Mouse (Mus musculus) thymus, postnatal 25 days (tissue): ENCODE results near the gene Sp7.

ENCODE experiments used
- DNase-seq: peaks from one replicate; pipeline ENCODE4 v3.0.0; 2022

The Sp7 gene

DNA sequence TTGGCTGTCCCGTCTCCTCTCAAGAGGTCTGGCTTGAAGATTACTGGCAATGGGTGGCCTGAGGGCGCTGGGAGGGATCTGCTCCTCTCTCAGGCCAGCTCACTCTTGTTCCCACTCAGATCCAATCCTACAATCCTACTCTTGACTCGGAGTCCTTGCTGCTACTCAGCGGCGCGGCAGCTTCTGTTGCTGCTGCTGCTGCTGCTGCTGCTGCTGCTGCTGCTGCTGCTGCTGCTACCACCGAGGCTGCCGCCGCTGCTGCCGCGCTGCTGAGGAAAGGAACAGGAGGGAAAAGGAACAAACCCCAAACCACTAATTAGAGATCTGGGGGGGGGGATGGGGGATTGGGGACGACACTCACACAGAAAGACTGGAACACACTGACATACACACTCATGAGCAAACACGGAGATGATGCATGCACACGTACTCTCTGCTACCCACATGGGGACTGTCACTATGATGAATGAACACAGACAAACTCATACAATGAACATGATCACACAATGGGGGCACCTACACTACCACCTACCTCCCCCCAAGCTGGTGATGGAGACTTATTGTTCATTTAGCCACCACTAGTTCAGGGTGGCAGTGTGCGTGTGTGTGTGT lies at the start of gene Sp7:
TSS of gene Sp7 (minus strand) at position 450 of the 612 bp plus-strand sequence.
- DNase-seq = no peak

DNA sequence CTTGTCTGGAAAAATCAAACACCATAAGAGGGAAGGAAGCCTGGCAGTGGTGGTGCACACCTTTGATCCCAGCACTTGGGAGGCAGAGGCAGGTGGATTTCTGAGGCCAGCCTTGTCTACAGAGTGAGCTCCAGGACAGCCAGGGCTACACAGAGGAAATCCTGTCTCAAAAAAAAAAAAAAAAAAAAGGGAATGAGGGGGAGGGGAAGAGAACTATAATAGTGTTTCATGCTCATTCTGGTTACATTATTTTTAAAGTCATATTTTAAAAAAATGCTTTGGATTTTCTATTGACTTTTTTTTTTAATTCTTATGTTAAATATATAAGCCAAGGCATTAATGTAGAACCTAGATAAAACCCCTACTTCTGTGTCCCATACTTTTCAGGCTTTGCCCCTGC lies 46.7 kb upstream of the Sp7 start:
- no peak for DNase-seq

DNA sequence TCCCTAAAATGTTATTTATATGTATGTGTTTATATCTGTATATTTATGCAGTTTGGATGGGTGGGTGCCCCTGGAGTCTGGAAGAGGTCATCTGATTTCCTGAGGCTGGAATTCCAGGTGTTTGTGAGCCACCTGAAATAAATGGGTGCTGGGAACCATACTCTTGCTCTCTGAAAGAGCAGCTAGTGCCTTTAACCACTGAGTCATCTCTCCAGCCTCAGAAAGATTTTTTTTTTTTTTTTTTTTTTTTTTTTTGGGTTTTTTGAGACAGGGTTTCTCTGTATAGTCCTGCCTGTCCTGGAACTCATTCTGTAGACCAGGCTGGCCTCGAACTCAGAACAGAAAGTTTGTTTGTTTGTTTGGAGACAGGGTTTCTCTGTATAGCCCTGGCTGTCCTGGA lies 44.1 kb upstream of the Sp7 start:
- DNase-seq = no peak

DNA sequence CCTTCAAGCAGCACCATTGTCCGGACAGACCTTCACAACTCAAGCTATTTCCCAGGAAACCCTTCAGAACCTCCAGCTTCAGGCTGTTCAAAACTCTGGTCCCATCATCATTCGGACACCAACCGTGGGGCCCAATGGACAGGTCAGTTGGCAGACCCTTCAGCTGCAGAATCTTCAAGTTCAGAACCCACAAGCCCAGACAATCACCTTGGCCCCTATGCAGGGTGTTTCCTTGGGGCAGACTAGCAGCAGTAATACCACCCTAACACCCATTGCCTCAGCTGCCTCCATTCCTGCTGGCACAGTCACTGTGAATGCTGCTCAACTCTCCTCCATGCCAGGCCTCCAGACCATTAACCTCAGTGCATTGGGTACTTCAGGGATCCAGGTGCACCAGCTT lies 42.3 kb upstream of the Sp7 start:
- no peak for DNase-seq

DNA sequence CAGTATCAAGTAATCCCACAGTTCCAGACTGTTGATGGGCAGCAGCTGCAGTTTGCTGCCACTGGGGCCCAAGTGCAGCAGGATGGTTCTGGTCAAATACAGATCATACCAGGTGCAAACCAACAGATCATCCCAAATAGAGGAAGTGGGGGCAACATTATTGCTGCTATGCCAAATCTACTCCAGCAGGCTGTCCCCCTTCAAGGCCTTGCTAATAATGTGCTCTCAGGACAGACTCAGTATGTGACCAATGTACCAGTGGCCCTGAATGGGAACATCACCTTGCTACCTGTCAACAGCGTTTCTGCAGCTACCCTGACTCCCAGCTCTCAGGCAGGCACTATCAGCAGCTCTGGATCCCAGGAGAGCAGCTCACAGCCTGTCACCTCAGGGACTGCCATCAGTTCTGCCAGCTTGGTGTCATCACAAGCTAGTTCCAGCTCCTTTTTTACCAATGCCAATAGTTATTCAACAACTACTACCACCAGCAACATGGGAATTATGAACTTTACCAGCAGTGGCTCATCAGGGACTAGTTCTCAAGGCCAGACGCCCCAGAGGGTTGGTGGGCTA lies 41.7 kb upstream of the Sp7 start:
- DNase-seq = no peak

DNA sequence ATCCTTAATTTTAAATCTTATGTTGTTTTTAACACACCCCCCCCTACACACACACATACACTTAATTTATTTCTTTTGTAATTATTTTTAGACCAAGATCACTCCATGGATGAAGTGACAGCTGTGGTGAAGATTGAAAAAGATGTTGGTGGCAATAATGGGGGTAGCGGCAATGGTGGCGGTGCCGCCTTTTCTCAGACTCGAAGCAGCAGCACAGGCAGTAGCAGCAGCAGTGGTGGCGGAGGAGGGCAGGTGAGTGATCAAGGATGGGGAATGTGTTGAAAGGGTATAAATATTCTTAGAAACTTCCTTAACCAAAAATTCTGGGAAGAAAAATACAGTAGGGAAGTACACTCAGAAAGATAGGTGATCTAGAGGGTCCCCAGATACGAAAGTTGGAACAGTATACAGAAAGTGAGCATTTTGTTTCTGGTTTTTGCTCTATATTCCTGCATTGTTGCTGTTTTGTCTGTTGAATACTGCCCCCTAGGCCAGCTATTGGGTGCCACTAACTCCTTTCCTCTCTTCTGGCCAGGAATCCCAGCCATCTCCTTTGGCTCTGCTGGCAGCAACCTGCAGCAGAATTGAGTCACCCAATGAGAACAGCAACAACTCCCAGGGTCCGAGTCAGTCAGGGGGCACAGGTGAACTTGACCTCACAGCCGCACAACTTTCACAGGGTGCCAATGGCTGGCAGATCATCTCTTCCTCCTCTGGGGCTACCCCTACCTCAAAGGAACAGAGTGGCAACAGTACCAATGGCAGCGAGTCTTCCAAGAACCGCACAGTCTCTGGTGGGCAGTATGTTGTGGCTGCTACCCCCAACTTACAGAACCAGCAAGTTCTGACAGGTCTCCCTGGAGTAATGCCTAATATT lies 40.9 kb upstream of the Sp7 start:
- no peak for DNase-seq

DNA sequence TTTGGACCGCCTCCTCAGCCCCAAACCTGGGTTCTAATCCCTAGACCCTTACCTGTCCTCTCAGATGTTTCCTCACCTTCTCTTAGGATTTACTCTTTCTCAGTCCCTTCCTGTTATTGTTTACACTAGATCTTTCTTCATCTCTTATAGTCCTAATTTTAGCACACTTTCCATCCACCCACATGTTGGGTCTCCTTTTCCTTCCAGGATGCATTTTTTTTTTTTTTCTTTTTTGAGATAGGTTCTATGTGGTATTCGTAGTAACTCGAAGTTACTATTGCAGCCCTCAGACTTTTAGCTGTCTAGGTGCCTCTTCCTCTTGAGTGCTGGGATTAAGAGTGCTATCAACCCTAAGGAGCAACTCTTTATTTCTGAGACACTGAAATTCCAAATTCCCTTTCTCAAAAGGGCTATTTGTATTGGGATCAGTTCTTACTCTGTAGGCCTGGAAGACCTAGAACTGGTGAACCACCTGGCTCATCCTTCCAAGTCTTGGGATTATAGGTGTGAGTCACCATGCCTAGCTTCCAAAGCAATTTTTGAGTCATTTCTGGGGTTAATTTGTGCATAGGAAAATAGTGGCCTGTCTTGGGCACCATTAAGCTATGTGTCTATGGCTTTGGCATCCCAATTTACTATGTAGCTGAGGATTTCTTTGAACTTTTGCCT lies 40.1 kb upstream of the Sp7 start:
- DNase-seq = no peak

DNA sequence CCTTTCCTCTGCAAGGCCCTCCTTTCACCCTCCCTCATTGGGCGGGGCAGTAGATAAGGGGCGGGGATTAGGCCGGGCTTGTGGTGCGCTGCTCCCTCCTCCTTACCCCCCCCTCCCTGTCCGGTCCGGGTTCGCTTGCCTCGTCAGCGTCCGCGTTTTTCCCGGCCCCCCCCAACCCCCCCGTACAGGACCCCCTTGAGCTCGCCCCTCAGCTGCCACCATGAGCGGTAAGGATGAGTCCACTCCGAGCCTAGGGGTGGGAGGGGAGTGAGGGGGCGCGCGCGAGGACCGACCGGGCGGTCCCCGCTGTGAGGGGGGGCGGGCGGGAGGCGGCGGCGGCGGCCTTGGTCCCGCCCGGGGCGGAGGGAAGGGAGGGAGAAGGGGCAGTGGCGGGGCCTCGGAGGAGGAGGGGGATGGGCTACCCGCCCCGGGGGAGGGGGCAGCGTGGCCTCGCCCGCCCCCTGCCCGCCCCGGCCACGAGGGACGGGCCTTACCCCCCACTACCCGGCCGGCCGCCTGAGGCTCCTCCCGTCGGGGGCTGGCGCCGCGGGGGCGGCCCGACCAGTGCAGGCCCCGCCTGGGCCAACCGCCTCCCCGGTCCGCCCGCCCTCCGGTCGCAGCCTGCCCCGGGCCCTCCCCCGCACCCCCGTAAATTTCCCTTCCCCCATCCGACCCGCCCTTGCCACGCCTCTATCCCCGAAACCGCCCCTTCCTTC lies 39.4 kb upstream of the Sp7 start:
- DNase-seq = peak; percentile 78

DNA sequence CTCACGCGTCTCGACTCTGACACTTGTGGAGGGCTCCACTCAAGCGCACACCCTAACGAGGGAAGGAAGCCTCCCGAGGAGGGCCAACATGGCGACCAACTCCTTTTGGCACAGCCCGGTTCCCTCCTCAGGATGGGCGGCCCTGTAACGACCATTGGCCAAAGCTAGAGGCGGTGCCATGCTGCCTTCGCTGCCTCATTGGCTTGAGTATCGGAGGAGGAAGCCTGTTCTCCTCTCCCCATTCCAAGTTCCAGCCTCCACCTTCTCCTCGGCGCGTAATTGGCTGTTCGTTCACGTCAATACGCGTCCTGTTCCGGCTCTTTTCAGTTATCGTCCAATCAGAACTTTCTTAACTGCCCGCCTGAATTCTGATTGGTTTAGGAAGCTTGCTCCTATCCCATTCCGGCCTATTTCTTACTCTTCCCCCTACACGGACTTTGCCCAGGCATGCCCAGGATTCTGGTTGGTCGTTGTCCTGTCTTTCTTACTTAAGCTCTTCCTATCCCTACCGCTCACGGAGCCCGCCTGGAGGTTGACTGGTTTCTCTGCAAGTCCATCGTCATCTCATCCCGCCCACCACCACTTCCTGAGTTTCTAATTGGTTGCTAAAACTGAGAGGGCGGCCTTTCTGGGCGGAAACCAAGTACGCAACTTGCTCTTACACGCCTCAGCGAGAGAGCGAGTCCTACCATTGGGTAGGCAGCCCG lies 38.7 kb upstream of the Sp7 start, which contains the start of gene Sp1:
TSS of gene Sp1 (plus strand) at position 655 of the 707 bp plus-strand sequence.
- peak; percentile 98 for DNase-seq

DNA sequence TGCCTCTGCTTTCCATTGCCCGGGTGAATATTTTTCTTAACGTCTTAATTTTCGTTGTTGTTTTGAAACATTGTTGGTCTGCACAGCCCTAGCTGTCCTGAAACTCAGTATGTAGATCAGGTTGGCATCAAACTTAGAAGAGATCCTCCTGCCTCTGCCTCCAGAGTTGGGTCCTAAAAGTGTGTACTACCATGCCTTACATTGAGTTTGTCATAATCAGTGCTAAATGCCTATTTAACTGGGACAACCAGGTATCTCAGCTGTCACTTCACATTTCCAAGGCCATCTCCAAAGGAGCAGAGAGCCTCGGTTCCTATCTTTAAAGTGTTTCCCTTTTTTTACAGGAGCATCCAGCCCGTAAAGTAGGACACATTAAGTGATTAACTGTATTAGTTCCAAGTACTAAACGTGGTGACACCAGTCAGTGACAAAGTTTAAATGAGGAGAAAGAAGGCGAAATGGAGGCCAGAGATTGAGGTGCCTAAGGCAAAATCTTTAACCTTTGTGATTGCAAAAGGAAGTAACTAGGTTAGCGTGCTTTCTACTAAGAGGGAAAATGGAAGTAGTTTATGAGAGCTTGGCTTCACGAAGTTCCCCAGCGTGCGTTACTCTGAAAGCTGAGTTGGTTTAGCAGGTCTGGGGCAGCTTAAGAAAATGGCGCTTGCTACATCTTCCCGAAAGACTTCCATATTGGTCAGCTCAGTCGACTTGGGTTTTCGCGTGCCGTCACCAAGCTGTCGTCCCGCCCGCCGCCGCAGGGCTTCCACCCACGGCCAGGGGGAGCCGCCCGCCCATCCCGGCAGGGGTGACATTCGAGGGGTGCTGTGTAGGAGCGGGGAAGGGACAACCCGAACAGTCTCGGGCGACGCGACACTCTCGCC lies 37.9 kb upstream of the Sp7 start:
- DNase-seq = peak; percentile 22

DNA sequence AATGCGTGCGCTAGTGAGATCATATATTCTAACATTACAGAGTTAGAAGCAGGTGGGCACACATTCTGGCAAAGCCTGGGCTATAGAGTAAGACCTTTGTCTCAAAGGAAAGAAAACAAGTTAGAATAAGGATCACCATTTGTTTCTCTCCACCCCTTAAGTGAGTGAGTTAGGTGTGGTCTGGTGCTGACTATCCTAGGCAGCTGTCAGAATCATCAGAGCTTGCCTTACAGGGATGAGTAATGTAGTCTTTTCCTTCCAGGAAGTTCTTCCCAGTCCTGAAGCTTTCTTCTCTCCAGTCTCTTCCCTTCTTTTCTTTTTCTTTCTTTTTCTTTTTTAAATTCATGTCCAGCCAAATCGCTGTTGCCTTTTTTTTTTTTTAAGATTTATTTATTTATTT lies 35.2 kb upstream of the Sp7 start:
- no peak for DNase-seq

DNA sequence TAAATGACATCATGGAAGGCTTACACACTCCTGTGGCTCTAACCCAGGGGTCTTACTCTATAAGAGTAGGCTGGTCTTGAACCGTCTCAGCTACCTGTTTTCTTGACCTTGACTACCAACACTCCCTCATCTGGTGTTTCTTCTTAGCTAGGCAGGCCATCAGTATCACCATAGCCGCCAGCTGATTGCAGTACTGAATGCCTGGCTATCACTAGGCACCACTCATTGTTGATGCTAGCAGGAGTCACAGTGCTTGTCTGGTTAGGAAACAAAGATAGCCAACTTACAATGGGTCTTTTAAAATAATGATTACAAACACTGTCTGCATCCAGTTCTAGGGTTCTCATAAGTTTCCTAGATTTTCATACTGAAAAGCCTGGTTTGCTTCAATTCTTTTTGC lies 34.3 kb upstream of the Sp7 start:
- no peak for DNase-seq

DNA sequence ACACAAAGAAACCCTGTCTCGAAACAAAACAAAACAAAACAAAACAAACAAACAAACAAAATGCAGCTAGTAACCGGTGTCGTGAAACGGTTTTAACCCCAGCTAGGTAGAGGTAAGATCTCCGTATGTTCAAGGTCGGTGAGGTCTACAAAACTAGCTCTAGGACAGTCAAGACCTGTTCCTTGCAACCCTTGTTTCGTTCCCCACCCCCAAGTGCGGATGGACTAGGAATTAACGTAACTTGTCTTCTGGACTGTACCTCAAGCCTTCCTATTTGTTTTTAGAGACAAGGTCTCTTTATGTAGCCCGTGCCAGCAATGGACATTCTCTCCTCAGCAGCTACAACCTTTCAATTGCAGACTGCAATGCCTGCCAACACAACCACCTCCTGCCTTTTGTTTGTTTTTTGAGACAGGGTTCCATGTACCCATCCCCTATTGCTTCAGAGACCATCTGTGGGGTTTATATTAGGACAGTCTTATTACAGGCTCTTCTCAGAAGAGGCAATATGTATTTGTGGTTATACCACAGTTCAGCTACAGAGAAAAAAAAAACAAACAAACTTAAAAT lies 33.6 kb upstream of the Sp7 start:
- no peak for DNase-seq

DNA sequence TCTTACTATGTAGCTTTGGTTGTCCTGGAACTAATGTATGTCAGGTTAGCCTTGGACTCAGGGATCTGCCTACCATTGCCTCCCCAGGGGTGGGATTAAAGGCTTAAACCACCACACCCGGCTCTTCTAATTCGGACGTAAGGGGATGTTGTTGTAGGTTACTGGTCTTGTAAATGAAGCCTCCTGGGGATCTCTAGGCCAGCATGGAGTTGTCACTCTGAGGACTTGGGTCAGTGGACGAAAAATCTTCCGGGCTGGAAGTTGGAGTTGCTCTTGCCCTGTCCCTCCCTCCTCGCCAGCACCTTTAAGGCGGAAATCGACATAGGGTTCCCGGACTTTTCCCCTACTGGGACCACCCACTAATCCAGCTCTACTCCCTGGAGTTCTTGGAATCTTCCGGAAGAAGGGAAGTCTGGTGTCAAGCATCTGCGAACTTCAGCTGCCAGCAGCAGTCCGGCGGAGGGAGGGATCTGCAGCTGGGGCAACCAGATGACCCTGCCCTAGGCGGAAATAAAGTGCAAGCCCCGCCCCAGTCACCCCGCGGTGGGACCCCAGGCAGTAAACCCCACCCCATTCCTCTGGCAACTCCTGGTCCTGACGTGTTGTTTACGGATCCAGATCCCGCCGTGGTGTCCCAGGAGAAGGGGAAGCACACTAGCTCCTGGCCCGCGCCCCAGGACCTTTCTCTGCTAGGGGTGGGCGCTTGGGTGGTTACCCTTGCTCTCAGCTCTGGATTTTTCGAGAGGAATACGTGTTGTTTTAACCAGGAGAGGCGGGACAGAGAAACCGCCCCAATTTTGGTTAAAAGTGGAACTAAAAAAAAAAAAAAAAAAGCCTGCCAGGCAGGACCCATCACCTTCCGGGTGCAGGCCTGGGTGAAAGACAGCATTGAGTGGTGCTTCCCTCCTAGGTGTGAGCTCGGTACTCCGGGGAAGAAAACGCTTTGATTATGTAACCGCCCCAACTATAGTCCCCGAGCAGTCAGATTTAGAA lies 32.5 kb upstream of the Sp7 start:
- peak; percentile 84 for DNase-seq

DNA sequence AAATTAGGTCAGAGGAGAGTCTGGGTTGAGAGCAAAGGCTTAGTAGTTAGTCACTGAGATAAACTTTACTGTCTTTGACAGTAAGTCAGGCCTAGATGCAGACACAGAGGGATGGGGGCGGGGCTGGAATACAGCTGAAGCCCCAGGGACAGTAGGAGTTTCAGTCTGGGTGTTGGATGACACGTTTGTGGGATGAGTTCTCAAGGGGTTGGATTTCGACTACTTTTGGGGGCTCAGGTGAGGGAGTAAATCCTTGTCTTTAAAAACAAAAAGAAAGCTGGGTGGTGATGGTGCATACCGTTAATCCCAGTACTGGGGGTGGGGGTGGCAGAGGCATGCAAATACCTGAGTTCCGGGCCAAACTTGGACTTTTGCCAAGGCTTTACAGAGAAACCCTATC lies 31.6 kb upstream of the Sp7 start:
- DNase-seq = no peak

DNA sequence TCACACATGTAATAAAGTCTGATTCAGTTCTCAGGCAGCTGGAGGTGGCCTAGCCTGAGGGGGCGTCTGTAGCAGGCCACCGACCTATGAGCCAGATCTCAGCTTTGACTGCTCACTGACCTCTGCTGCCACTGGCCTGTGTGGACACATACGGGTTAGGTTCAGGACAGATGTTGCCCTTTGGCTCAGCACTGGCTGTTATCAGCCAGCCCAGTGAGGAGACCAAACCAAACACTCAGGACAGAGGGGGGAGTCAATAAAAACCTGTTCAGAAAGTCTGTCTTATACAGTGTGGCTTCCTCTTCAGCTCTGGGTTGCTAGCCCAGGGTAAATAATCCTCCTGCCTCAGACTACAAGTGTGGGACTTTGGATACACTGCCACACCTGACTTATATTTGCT lies 28.1 kb upstream of the Sp7 start:
- no peak for DNase-seq

DNA sequence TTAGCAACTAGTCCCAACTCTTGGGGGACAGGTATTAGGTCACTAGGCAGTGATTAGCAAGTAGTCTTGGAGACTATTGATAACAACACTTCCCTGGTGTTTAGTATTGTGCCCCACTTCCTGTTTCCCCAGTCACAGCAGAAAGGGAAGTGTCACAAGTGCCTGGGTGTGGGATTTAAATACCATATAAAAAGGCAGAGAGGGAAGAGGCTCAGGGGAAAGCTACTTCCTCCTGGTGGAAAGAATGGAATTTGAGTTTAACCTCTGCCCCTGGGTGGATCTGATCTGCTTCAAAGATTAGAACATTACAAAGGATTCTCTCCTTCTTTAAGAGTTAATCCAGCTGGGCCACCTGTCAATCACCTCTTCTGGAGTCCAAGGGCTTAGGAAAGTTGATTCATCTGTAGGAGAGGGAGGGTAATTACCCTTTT lies 26.6 kb upstream of the Sp7 start:
- no peak for DNase-seq

DNA sequence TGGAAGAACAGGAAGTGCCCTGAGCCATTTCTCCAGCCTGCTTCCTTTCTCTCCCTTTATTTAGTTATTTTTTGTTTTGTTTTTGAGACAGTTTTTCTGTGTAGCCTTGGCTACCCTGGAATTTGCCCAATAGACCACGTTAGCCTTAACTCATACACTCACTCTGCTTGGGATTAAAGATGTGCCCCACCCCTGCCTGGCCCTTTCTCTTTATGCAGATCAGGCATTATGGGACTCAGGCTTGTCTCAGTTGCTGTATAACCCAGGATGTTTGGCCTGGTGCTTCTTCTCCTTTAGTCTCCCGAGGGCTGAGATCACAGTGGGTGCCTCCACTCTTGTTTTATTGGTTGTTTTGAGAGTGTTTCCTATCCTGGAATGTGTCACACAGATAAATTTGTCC lies 25.5 kb upstream of the Sp7 start:
- no peak for DNase-seq

DNA sequence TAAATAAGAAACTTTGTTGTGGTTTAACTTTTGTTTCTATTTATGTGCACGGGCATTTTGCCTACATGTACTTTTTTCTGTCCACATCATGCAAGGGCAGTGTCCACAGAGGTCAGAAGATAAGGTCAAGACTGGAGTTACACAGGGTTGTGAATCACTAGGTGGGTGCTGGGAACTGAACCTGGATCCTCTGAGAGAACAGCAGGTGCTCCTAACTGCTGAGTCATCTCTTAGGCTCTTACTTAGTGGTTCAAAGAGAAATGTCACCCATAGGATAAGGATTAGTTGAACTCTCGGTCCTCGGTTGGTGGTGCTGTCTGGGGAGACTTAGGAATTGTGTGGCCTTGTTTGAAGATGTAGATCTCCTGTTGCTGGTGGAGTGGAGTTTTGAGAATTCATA lies 22.0 kb upstream of the Sp7 start:
- no peak for DNase-seq

DNA sequence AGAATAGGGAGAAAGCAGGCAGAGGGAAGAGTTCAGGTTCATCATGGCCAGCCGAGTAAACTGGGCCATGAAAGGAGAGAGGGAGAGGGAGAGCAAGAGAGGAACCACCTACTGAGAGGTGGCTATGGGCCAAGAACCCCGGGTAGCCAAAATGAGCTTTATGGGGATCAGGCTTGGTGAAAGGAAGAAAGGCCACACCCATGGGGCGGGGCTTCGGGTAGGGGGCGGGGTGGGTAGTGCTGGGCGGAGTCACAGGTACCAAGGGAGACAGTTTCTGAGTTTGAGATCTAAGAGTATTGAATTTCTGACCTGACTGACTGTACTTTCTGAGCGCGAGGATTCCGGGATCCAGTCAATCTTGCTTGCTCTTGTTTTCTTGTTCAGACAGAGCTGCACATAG lies 19.7 kb upstream of the Sp7 start:
- no peak for DNase-seq
